18 mouse cellular contexts compared by ENCODE assay signal in the genomic region with DNA sequence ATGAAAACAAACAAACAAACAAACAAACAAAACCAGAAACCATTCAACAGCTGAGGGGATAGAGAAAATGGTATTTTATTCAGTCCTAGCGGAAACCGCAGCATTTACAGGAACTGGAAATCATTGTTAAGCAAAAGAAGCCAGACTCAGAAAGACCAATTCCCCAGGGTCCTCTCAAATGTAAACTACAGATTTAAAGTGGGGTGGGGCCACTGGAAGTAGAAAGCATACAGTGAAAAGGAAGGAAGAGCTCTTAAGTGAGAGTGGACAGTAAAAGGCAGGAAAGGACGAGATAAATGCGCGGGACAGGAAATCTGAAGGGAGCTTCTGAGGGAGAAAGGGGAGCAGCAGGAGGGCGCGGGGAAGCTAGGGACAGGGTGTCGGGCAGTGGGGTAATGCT. TPM values are rescaled to one million over a fixed set of nuclear protein-coding genes. Genes with fewer than 3 reads are reported as not detected.
DNase-seq lines count a peak whose midpoint lies in the region; ATAC-seq and TF ChIP-seq lines count a peak whose summit lies in the region.
"Had no signal": no experiment of that assay in that cellular context is flagged by ENCODE, and none has a peak within 500 bp of the region (broad histone marks: within the 10 kb centered on the region; RNA-seq: fewer than 3 reads in every experiment).

No protein-coding gene starts in this region.

- DNase-seq in liver (no peak), ES-E14 (ENCODE audit: low read depth, low spot score) (no peak)
- peak; percentile 7 for DNase-seq in splenic B cell, adult 2 months (ENCODE audit: low read depth, low spot score)
- no peak for DNase-seq in midbrain, embryonic 11.5 days (ENCODE audit: low spot score, missing footprints)
- no peak for DNase-seq in right cerebral cortex, adult 18-20 months
- DNase-seq: adrenal gland, postnatal 14 days; cerebellum, adult 11-12 months; cerebellum, adult 9-10 months; cerebellum, postnatal 25 days; gastrocnemius, postnatal 36 days; heart, adult 11 months; heart, postnatal 14 days had no signal

- no peak overlapping the region for H3K27ac ChIP-seq in liver, embryonic 12.5 days
- peak overlapping the region; percentile 85 for H3K27ac ChIP-seq in ES-E14 (ENCODE audit: insufficient read depth, low read depth, low read length, poor library complexity, severe bottlenecking)
- no peak overlapping the region for H3K27ac ChIP-seq in midbrain, embryonic 11.5 days (ENCODE audit: low read depth, low read length)
- H3K27ac ChIP-seq: embryonic facial prominence, embryonic 12.5 days; forebrain, embryonic 15.5 days; hindbrain, embryonic 15.5 days had no signal

- H3K4me2 ChIP-seq in liver, embryonic 12.5 days = 0 out of 2 replicates have a peak overlapping the region, but pooled peaks have one; percentile 8
- no peak overlapping the region for H3K4me2 ChIP-seq in midbrain, embryonic 11.5 days
- H3K4me2 ChIP-seq: embryonic facial prominence, embryonic 12.5 days; forebrain, embryonic 15.5 days; hindbrain, embryonic 15.5 days had no signal

- peaks cover 30% of the 10 kb centered on the region for H3K4me1 ChIP-seq in liver, embryonic 12.5 days
- H3K4me1 ChIP-seq in E14TG2a.4 (replicated peaks; ENCODE audit: low read depth, low read length) (peaks cover 67% of the 10 kb centered on the region), ES-E14 (ENCODE audit: control insufficient read depth in 2 of 2, insufficient read depth in 2 of 2, low read length in 2 of 2, poor library complexity in 1 of 2) (peaks cover 9 to 11% of the 10 kb centered on the region in 2 experiments)
- H3K4me1 ChIP-seq in midbrain, embryonic 11.5 days (ENCODE audit: control insufficient read depth, insufficient read depth, low read length) = peaks cover 3% of the 10 kb centered on the region; the same call in 1 of the 2 replicates
- H3K4me1 ChIP-seq: embryonic facial prominence, embryonic 12.5 days had no signal

- in situ Hi-C loops in ES-E14 (cut with MboI; ENCODE audit: low sequenced_read_pairs in 2 of 2, unreplicated experiment in 2 of 2) = no loop called here

- H3K9me3 ChIP-seq in liver, embryonic 12.5 days (replicated peaks) = no peaks in the 10 kb centered on the region
- no peaks in the 10 kb centered on the region for H3K9me3 ChIP-seq in E14TG2a.4 (ENCODE audit: low read length)
- no peaks in the 10 kb centered on the region for H3K9me3 ChIP-seq in ES-E14 (ENCODE audit: control insufficient read depth, insufficient read depth, low read depth, low read length)
- no peaks in the 10 kb centered on the region; the same call in 1 of the 2 replicates for H3K9me3 ChIP-seq in midbrain, embryonic 11.5 days (ENCODE audit: control insufficient read depth, low read length)
- H3K9me3 ChIP-seq: embryonic facial prominence, embryonic 12.5 days; hindbrain, embryonic 15.5 days had no signal

- ATAC-seq in liver, embryonic 12.5 days = no peak
- no peak for ATAC-seq in midbrain, embryonic 11.5 days (ENCODE audit: low FRiP score)
- ATAC-seq: forebrain, embryonic 15.5 days; inflammation-experienced regulatory T-cells, adult 6 months had no signal

- H3K4me3 ChIP-seq in liver, embryonic 12.5 days = no peak overlapping the region
- peak overlapping the region; percentile 81 for H3K4me3 ChIP-seq in E14TG2a.4 (replicated peaks; ENCODE audit: low read length)
- H3K4me3 ChIP-seq in ES-E14 (ENCODE audit: insufficient read depth in 1 of 2, low read depth in 1 of 2, low read length in 2 of 2, poor library complexity in 1 of 2, severe bottlenecking in 1 of 2) = peak overlapping the region; percentile 56 to 71
- no peak overlapping the region for H3K4me3 ChIP-seq in midbrain, embryonic 11.5 days (ENCODE audit: low read depth, low read length)
- H3K4me3 ChIP-seq: embryonic facial prominence, embryonic 12.5 days; forebrain, embryonic 15.5 days; hindbrain, embryonic 15.5 days had no signal

- no peak for TF ChIP-seq CTCF in E14TG2a.4 (conservative IDR thresholded peaks at IDR 0.05; ENCODE audit: low read length)

- no peak overlapping the region for H3K9ac ChIP-seq in liver, embryonic 12.5 days
- no peak overlapping the region; the same call in 1 of the 2 replicates for H3K9ac ChIP-seq in ES-E14 (ENCODE audit: insufficient read depth, low read depth, low read length, poor library complexity, severe bottlenecking)
- no peak overlapping the region for H3K9ac ChIP-seq in midbrain, embryonic 11.5 days (ENCODE audit: low read length)
- H3K9ac ChIP-seq: embryonic facial prominence, embryonic 12.5 days; forebrain, embryonic 15.5 days; hindbrain, embryonic 15.5 days had no signal

- H3K27me3 ChIP-seq in liver, embryonic 12.5 days (replicated peaks) = 0 out of 2 replicates have a peak, but pooled peaks cover 3% of the 10 kb centered on the region
- no peaks in the 10 kb centered on the region for H3K27me3 ChIP-seq in E14TG2a.4 (ENCODE audit: insufficient read depth, low read length)
- no peaks in the 10 kb centered on the region; the same call in 1 of the 2 replicates for H3K27me3 ChIP-seq in splenic B cell, adult 2 months (ENCODE audit: control insufficient read depth, insufficient read depth, low read length, poor library complexity, severe bottlenecking)
- no peaks in the 10 kb centered on the region for H3K27me3 ChIP-seq in midbrain, embryonic 11.5 days (ENCODE audit: control insufficient read depth, insufficient read depth, low read length)
- H3K27me3 ChIP-seq: embryonic facial prominence, embryonic 12.5 days; hindbrain, embryonic 15.5 days had no signal

- no peaks in the 10 kb centered on the region for H3K36me3 ChIP-seq in liver, embryonic 12.5 days
- H3K36me3 ChIP-seq in E14TG2a.4 (ENCODE audit: insufficient read depth, low read length) (peaks cover 10% of the 10 kb centered on the region), ES-E14 (ENCODE audit: control insufficient read depth, insufficient read depth, low read length, poor library complexity, severe bottlenecking) (no peaks in the 10 kb centered on the region)
- H3K36me3 ChIP-seq in splenic B cell, adult 2 months (ENCODE audit: control insufficient read depth, insufficient read depth, low read length, poor library complexity, severe bottlenecking) = no peaks in the 10 kb centered on the region; the same call in 1 of the 2 replicates
- H3K36me3 ChIP-seq in midbrain, embryonic 11.5 days (ENCODE audit: control insufficient read depth, insufficient read depth, low read length) = no peaks in the 10 kb centered on the region
- H3K36me3 ChIP-seq: embryonic facial prominence, embryonic 12.5 days; forebrain, embryonic 15.5 days; hindbrain, embryonic 15.5 days had no signal

- 39% methylated on average over 8 of the region's 8 CpGs for WGBS in liver, embryonic 12.5 days (ENCODE audit: insufficient replicate concordance)
- 63% methylated on average over 8 of the region's 8 CpGs for WGBS in midbrain, embryonic 11.5 days

TF ChIP-seq in ES-E14, 5 proteins besides CTCF, POLR2A, EP300 and RAD21:
- no peak for TF ChIP-seq HCFC1 (IDR thresholded peaks at IDR 0.05; ENCODE audit: borderline replicate concordance, insufficient read depth, low read length)
- TF ChIP-seq CHD2 (IDR thresholded peaks at IDR 0.05; ENCODE audit: low read depth, low read length) = no peak
- no peak for TF ChIP-seq MAFK (IDR thresholded peaks at IDR 0.05; ENCODE audit: insufficient read depth, low read depth, low read length)
- no peak for TF ChIP-seq ZNF384 (IDR thresholded peaks at IDR 0.05; ENCODE audit: low read depth, low read length)
- TF ChIP-seq ZC3H11A (IDR thresholded peaks at IDR 0.05; ENCODE audit: borderline replicate concordance, low read depth, low read length) = no peak

RNA-seq across cellular contexts. Expression of a gene that starts 4.2 kb away (rescaled TPM):
- 5.8 and 6.0 TPM in 2 replicates for polyA plus RNA-seq in liver, embryonic 12.5 days (2016; fragmentation: Nextera tagmentation; extraction: Ambion mirVana)
- total RNA-seq in ES-E14 (2012; rRNA removed) = 68.9 and 108 TPM in 2 replicates
- 15.8 and 17.6 TPM in 2 replicates for polyA plus RNA-seq in midbrain, embryonic 11.5 days (2014; fragmentation: Nextera tagmentation; extraction: Ambion mirVana)

RNA-seq across cellular contexts. Expression of a gene that starts 22.6 kb away (rescaled TPM):
- 29.9 and 31.6 TPM in 2 replicates for polyA plus RNA-seq in liver, embryonic 12.5 days (2016; fragmentation: Nextera tagmentation; extraction: Ambion mirVana)
- 64.7 and 71.8 TPM in 2 replicates for total RNA-seq in ES-E14 (2012; rRNA removed)
- polyA plus RNA-seq in midbrain, embryonic 11.5 days (2014; fragmentation: Nextera tagmentation; extraction: Ambion mirVana) = 145 and 174 TPM in 2 replicates

Comparison
In these comparisons a context has a peak if more than half of its experiments do, and no peak if none do; other contexts are left out.
1. H3K4me3 ChIP-seq: peak in E14TG2a.4 (single experiment) and ES-E14 (2 of 2); none in liver, embryonic 12.5 days (single experiment) and midbrain, embryonic 11.5 days (single experiment).